Mouse (Mus musculus): Measurements from ENCODE around the gene Glod4. TPM values are rescaled to one million over a fixed set of nuclear protein-coding genes. Genes with fewer than 3 reads are reported as not detected.
A peak's percentile ranks its signal among the peaks of the same experiment; 100 is the strongest.

Glod4 gene
- 113 and 116 TPM in 2 replicates for polyA plus RNA-seq (2016; fragmentation: Nextera tagmentation; extraction: Ambion mirVana)

- no peaks in the 10 kb centered on the region for H3K27me3 ChIP-seq
- peaks cover 19% of the 10 kb centered on the region for H3K4me1 ChIP-seq
- no peaks in the 10 kb centered on the region for H3K9me3 ChIP-seq
- peak within 1 kb of the TSS; percentile 85 for H3K4me2 ChIP-seq (replicated peaks)
- ATAC-seq (ENCODE audit: low FRiP score, low read depth), result peak; percentile 86
- H3K27ac ChIP-seq (replicated peaks), result peak within 1 kb of the TSS; percentile 73
- under 1% methylated on average over 61 of the region's 61 CpGs for WGBS
- peak within 1 kb of the TSS; percentile 69 for H3K4me3 ChIP-seq
- H3K36me3 ChIP-seq, result peaks cover 19% of the 10 kb centered on the region
- H3K9ac ChIP-seq (replicated peaks), result peak within 1 kb of the TSS; percentile 89
Measured at GRCm38 (mm10) chr11:76242901-76243810, at the start of gene Glod4, which contains the start of gene Mrm3. Gene Glod4, minus strand, starts transcription at chr11:76243725. Gene Mrm3, plus strand, starts transcription at chr11:76243715.

GRCm38 (mm10) chr11:76292831-76293230, 49.3 kb upstream of the Glod4 start:
- peak overlapping the region; percentile 66 for H3K27ac ChIP-seq (replicated peaks)
- H3K36me3 ChIP-seq, result no peaks in the 10 kb centered on the region
- no peak overlapping the region for H3K4me2 ChIP-seq (replicated peaks)

GRCm38 (mm10) chr11:76292398-76292797, 48.9 kb upstream of the Glod4 start:
- Histone ChIP-seq H3K4me1 (peaks cover 83% of the 10 kb centered on the region), H3K4me3 (no peak overlapping the region), H3K36me3 (no peaks in the 10 kb centered on the region), H3K27me3 (no peaks in the 10 kb centered on the region), H3K4me2 (replicated peaks) (no peak overlapping the region), H3K27ac (replicated peaks) (peak overlapping the region; percentile 66; the same call in 1 of the 2 replicates), H3K9ac (replicated peaks) (no peak overlapping the region), H3K9me3 (no peaks in the 10 kb centered on the region)
- no peak for ATAC-seq (ENCODE audit: low FRiP score, low read depth)
- WGBS, result 88% methylated on average over 15 of the region's 15 CpGs

More at GRCm38 (mm10) chr11:76292831-76293230, 49.3 kb upstream of the Glod4 start:
- peaks cover 80% of the 10 kb centered on the region for H3K4me1 ChIP-seq
- H3K9me3 ChIP-seq, result no peaks in the 10 kb centered on the region
- H3K4me3 ChIP-seq, result no peak overlapping the region
- 52% methylated on average over 6 of the region's 6 CpGs for WGBS
- H3K27me3 ChIP-seq, result no peaks in the 10 kb centered on the region
- ATAC-seq (ENCODE audit: low FRiP score, low read depth), result no peak
- no peak overlapping the region for H3K9ac ChIP-seq (replicated peaks)

- WGBS, result 82% methylated on average over 4 of the region's 4 CpGs
- H3K4me1 ChIP-seq, result peaks cover 83% of the 10 kb centered on the region
- no peak for ATAC-seq (ENCODE audit: low FRiP score, low read depth)
- no peak overlapping the region for H3K9ac ChIP-seq (replicated peaks)
- 0 out of 2 replicates have a peak overlapping the region, but pooled peaks have one; percentile 6 for H3K27ac ChIP-seq (replicated peaks)
- no peak overlapping the region for H3K4me3 ChIP-seq
- no peaks in the 10 kb centered on the region for H3K27me3 ChIP-seq
- no peak overlapping the region for H3K4me2 ChIP-seq (replicated peaks)
- no peaks in the 10 kb centered on the region for H3K9me3 ChIP-seq
- no peaks in the 10 kb centered on the region for H3K36me3 ChIP-seq
Measured at GRCm38 (mm10) chr11:76291960-76292359, 48.4 kb upstream of the Glod4 start.

- H3K27ac ChIP-seq (replicated peaks), result peak overlapping the region; percentile 88
Measured at GRCm38 (mm10) chr11:76290367-76290766, 46.8 kb upstream of the Glod4 start.

GRCm38 (mm10) chr11:76288645-76289044, 45.1 kb upstream of the Glod4 start:
- Histone ChIP-seq H3K4me3 (no peak overlapping the region), H3K4me2 (replicated peaks) (no peak overlapping the region), H3K27ac (replicated peaks) (0 out of 2 replicates have a peak overlapping the region, but pooled peaks have one; percentile 4), H3K9ac (replicated peaks) (no peak overlapping the region), H3K9me3 (no peaks in the 10 kb centered on the region), H3K4me1 (peaks cover 70% of the 10 kb centered on the region), H3K27me3 (no peaks in the 10 kb centered on the region), H3K36me3 (no peaks in the 10 kb centered on the region)
- WGBS, result 89% methylated on average over 6 of the region's 6 CpGs
- ATAC-seq (ENCODE audit: low FRiP score, low read depth), result no peak

More at GRCm38 (mm10) chr11:76290367-76290766, 46.8 kb upstream of the Glod4 start:
- Histone ChIP-seq H3K9me3 (no peaks in the 10 kb centered on the region), H3K36me3 (no peaks in the 10 kb centered on the region), H3K4me2 (replicated peaks) (no peak overlapping the region), H3K27me3 (no peaks in the 10 kb centered on the region), H3K4me3 (no peak overlapping the region), H3K9ac (replicated peaks) (no peak overlapping the region), H3K4me1 (peaks cover 85% of the 10 kb centered on the region)
- 20% methylated on average over 11 of the region's 11 CpGs for WGBS
- no peak for ATAC-seq (ENCODE audit: low FRiP score, low read depth)

- ATAC-seq (ENCODE audit: low FRiP score, low read depth), result no peak
- Histone ChIP-seq H3K9me3 (no peaks in the 10 kb centered on the region), H3K27ac (replicated peaks) (0 out of 2 replicates have a peak overlapping the region, but pooled peaks have one; percentile 4), H3K4me3 (no peak overlapping the region), H3K9ac (replicated peaks) (no peak overlapping the region), H3K4me1 (peaks cover 57% of the 10 kb centered on the region), H3K36me3 (no peaks in the 10 kb centered on the region), H3K4me2 (replicated peaks) (no peak overlapping the region), H3K27me3 (no peaks in the 10 kb centered on the region)
- 37% methylated on average over 10 of the region's 10 CpGs for WGBS
Measured at GRCm38 (mm10) chr11:76287301-76287700, 43.8 kb upstream of the Glod4 start.

GRCm38 (mm10) chr11:76286534-76287126, 43.1 kb upstream of the Glod4 start:
- no peaks in the 10 kb centered on the region for H3K9me3 ChIP-seq
- no peak overlapping the region for H3K9ac ChIP-seq (replicated peaks)
- 0 out of 2 replicates have a peak overlapping the region, but pooled peaks have one; percentile 4 for H3K27ac ChIP-seq (replicated peaks)
- ATAC-seq (ENCODE audit: low FRiP score, low read depth), result no peak
- no peaks in the 10 kb centered on the region for H3K36me3 ChIP-seq
- no peak overlapping the region for H3K4me3 ChIP-seq
- 61% methylated on average over 10 of the region's 10 CpGs for WGBS
- no peak overlapping the region for H3K4me2 ChIP-seq (replicated peaks)
- H3K27me3 ChIP-seq, result no peaks in the 10 kb centered on the region
- peaks cover 52% of the 10 kb centered on the region for H3K4me1 ChIP-seq

- Histone ChIP-seq H3K9me3 (no peaks in the 10 kb centered on the region), H3K27ac (replicated peaks) (no peak overlapping the region), H3K27me3 (no peaks in the 10 kb centered on the region), H3K9ac (replicated peaks) (no peak overlapping the region), H3K36me3 (no peaks in the 10 kb centered on the region), H3K4me3 (no peak overlapping the region), H3K4me2 (replicated peaks) (no peak overlapping the region), H3K4me1 (peaks cover 45% of the 10 kb centered on the region)
- ATAC-seq (ENCODE audit: low FRiP score, low read depth), result no peak
- 66% methylated on average over 7 of the region's 7 CpGs for WGBS
Measured at GRCm38 (mm10) chr11:76285431-76286075, 42.0 kb upstream of the Glod4 start.

GRCm38 (mm10) chr11:76283841-76284240, 40.3 kb upstream of the Glod4 start:
- Histone ChIP-seq H3K4me3 (no peak overlapping the region), H3K27ac (replicated peaks) (no peak overlapping the region), H3K4me2 (replicated peaks) (no peak overlapping the region), H3K36me3 (no peaks in the 10 kb centered on the region), H3K4me1 (peaks cover 43% of the 10 kb centered on the region), H3K9me3 (no peaks in the 10 kb centered on the region), H3K27me3 (no peaks in the 10 kb centered on the region), H3K9ac (replicated peaks) (no peak overlapping the region)
- ATAC-seq (ENCODE audit: low FRiP score, low read depth), result no peak
- WGBS, result 96% methylated on average over 6 of the region's 6 CpGs

GRCm38 (mm10) chr11:76279971-76280370, 36.4 kb upstream of the Glod4 start:
- H3K4me2 ChIP-seq (replicated peaks), result no peak overlapping the region
- no peaks in the 10 kb centered on the region for H3K27me3 ChIP-seq
- no peaks in the 10 kb centered on the region for H3K9me3 ChIP-seq
- H3K27ac ChIP-seq (replicated peaks), result no peak overlapping the region
- no peak overlapping the region for H3K9ac ChIP-seq (replicated peaks)
- no peak overlapping the region for H3K4me3 ChIP-seq
- no peak for ATAC-seq (ENCODE audit: low FRiP score, low read depth)
- H3K36me3 ChIP-seq, result peaks cover 4% of the 10 kb centered on the region; the same call in 1 of the 2 replicates
- WGBS, result 71% methylated on average over 2 of the region's 2 CpGs
- H3K4me1 ChIP-seq, result peaks cover 15% of the 10 kb centered on the region
